ENCODE assay signal across 26 mouse cellular contexts in the genomic region with DNA sequence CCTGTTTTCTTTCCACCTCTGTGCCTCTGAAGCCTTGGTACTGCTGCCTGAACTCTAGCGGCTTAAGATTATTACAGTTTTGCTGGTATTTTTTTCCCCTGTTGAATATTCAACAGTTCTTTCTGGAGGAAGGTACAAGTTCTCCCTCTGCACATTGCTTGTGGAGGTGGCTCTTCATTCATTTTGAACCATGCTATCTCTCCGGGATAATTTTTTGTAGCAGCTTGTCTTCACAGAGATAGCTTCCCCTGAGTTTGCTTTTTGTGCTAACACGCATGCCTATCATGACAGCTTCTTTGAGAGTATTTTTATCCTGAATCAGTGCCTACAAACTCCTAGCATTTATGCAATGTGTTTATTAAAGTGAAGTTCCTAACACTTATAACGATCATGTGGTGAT.
DNase-seq lines count a peak whose midpoint lies in the region; ATAC-seq and TF ChIP-seq lines count a peak whose summit lies in the region.
"Had no signal": no experiment of that assay in that cellular context is flagged by ENCODE, and none has a peak within 500 bp of the region (broad histone marks: within the 10 kb centered on the region; RNA-seq: fewer than 3 reads in every experiment).

No protein-coding gene starts in this region.

- peak overlapping the region; percentile 2 for H3K27ac ChIP-seq in left cerebral cortex, adult 2 months
- H3K27ac ChIP-seq in forebrain, postnatal 0 days (ENCODE audit: low read depth, low read length): no peak overlapping the region
- H3K27ac ChIP-seq: embryonic facial prominence, embryonic 12.5 days; embryonic facial prominence, embryonic 15.5 days; heart, embryonic 15.5 days; hindbrain, embryonic 10.5 days; hindbrain, embryonic 13.5 days had no signal

- no peaks in the 10 kb centered on the region for H3K36me3 ChIP-seq in forebrain, postnatal 0 days (ENCODE audit: insufficient read depth)
- H3K36me3 ChIP-seq: embryonic facial prominence, embryonic 12.5 days; embryonic facial prominence, embryonic 15.5 days; heart, embryonic 12.5 days; heart, embryonic 15.5 days; hindbrain, embryonic 10.5 days; hindbrain, embryonic 13.5 days had no signal

- no peak overlapping the region for H3K4me2 ChIP-seq in forebrain, postnatal 0 days (ENCODE audit: low read depth)
- H3K4me2 ChIP-seq: embryonic facial prominence, embryonic 12.5 days; embryonic facial prominence, embryonic 15.5 days; heart, embryonic 12.5 days; heart, embryonic 15.5 days; hindbrain, embryonic 13.5 days had no signal

- H3K4me1 ChIP-seq in forebrain, postnatal 0 days (ENCODE audit: insufficient read depth): no peaks in the 10 kb centered on the region
- H3K4me1 ChIP-seq: embryonic facial prominence, embryonic 12.5 days; embryonic facial prominence, embryonic 15.5 days; heart, embryonic 12.5 days; heart, embryonic 15.5 days; hindbrain, embryonic 10.5 days; hindbrain, embryonic 13.5 days had no signal

- intact Hi-C loops in left cerebral cortex, adult 2 months (cut with DNase I): loop anchor here (5.0 kb wide), 3 partner anchors 212 to 528 kb away; no protein-coding TSS in a partner anchor
- intact Hi-C loops in left cerebral cortex, postnatal 10 days (cut with DNase I): no loop called here

- TF ChIP-seq CTCF in left cerebral cortex, adult 2 months (IDR thresholded peaks at IDR 0.05): no peak
- no peak for TF ChIP-seq CTCF in brain, embryonic 14.5 days (IDR thresholded peaks at IDR 0.05; ENCODE audit: borderline replicate concordance, extremely low read depth, insufficient read depth, insufficient read length)
- TF ChIP-seq CTCF in forebrain, postnatal 0 days (IDR thresholded peaks at IDR 0.05; ENCODE audit: low read depth): no peak

- ATAC-seq in forebrain, postnatal 0 days: no peak
- ATAC-seq: CD4-positive, CD25-positive, alpha-beta regulatory T cell, adult 4 months; forebrain, embryonic 14.5 days; hindbrain, embryonic 16.5 days had no signal

- no peaks in the 10 kb centered on the region for H3K9me3 ChIP-seq in forebrain, postnatal 0 days (ENCODE audit: low read length)
- H3K9me3 ChIP-seq: embryonic facial prominence, embryonic 12.5 days; embryonic facial prominence, embryonic 15.5 days; heart, embryonic 12.5 days; heart, embryonic 15.5 days; hindbrain, embryonic 10.5 days; hindbrain, embryonic 13.5 days had no signal

- no peak overlapping the region for H3K4me3 ChIP-seq in left cerebral cortex, adult 2 months
- no peak overlapping the region for H3K4me3 ChIP-seq in forebrain, postnatal 0 days (ENCODE audit: low read depth, low read length)
- H3K4me3 ChIP-seq: embryonic facial prominence, embryonic 12.5 days; embryonic facial prominence, embryonic 15.5 days; heart, embryonic 12.5 days; heart, embryonic 15.5 days; hindbrain, embryonic 10.5 days; hindbrain, embryonic 13.5 days had no signal

- H3K27me3 ChIP-seq in forebrain, postnatal 0 days (ENCODE audit: insufficient read depth, low read length): no peaks in the 10 kb centered on the region
- H3K27me3 ChIP-seq: embryonic facial prominence, embryonic 12.5 days; embryonic facial prominence, embryonic 15.5 days; heart, embryonic 12.5 days; heart, embryonic 15.5 days; hindbrain, embryonic 13.5 days had no signal

- 76% methylated on average over 4 of the region's 4 CpGs for WGBS in forebrain, postnatal 0 days

- no peak overlapping the region for H3K9ac ChIP-seq in forebrain, postnatal 0 days
- H3K9ac ChIP-seq: embryonic facial prominence, embryonic 12.5 days; embryonic facial prominence, embryonic 15.5 days; heart, embryonic 12.5 days; heart, embryonic 15.5 days; hindbrain, embryonic 13.5 days had no signal

- TF ChIP-seq POLR2A in brain, embryonic 14.5 days (IDR thresholded peaks at IDR 0.05; ENCODE audit: borderline replicate concordance, extremely low read depth, insufficient read depth, insufficient read length, poor library complexity, severe bottlenecking): no peak

- DNase-seq in frontal cortex, postnatal 36 days (ENCODE audit: low spot score in 2 of 2): peak; percentile 6 to 34
- DNase-seq in frontal cortex, postnatal 14 days (ENCODE audit: low spot score in 2 of 2): no peak
- no peak for DNase-seq in left cerebral cortex, adult 2 months (ENCODE audit: extremely low spot score in 1 of 2, low spot score in 2 of 2)
- DNase-seq in left cerebral cortex, postnatal 10 days (ENCODE audit: extremely low spot score in 1 of 2, low spot score in 2 of 2): no peak
- peak; percentile 73 for DNase-seq in brain, adult 2 months (ENCODE audit: low read depth, low spot score)
- DNase-seq in brain, embryonic 14.5 days (ENCODE audit: low read depth): peak; percentile 4
- DNase-seq in forebrain, postnatal 0 days: no peak
- DNase-seq in layer of hippocampus, postnatal 14 days (ENCODE audit: low spot score in 2 of 2): no peak
- DNase-seq: adrenal gland, adult 2 months; adrenal gland, postnatal 14 days; cerebellum, adult 18-20 months; cerebellum, adult 9-10 months; cerebellum, postnatal 14 days; gastrocnemius, postnatal 25 days; heart, adult 18-20 months; heart, postnatal 10 days; heart, postnatal 36 days had no signal

Comparison
In these comparisons a context has a peak if more than half of its experiments do, and no peak if none do; other contexts are left out.
1. DNase-seq: peak in frontal cortex, postnatal 36 days (2 of 2), brain, adult 2 months (single experiment) and brain, embryonic 14.5 days (single experiment); none in frontal cortex, postnatal 14 days (0 of 2), left cerebral cortex, adult 2 months (0 of 2), left cerebral cortex, postnatal 10 days (0 of 2), forebrain, postnatal 0 days (single experiment) and layer of hippocampus, postnatal 14 days (0 of 2).